Mouse (Mus musculus): Measurements from ENCODE around the gene Cetn3.

DNA sequence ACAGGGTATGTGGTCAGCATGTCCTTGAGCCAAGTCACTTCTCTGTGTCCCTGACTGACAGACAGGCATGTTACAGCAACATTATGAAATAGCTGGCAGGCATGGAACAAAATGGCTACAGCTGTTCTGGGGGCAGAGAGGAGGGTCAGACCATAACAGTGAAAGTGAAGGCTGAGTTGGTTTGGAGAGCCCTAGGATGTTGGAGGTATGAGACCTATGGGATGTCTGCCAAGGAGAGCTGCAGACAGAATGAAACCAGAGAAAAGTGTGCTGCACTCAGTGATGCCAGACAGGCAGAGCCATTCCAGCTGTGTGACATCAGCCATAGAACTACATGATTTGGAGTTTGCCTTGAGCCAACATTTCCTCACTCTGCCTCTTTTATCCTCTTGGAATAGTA lies 28.0 kb upstream of the Cetn3 start:
- TF ChIP-seq POLR2A (IDR thresholded peaks at IDR 0.05; ENCODE audit: insufficient read length, low read depth), result no peak
- TF ChIP-seq MYOD1 (IDR thresholded peaks at IDR 0.05; ENCODE audit: control insufficient read depth in 1 of 3, insufficient read length in 2 of 3, low read depth in 2 of 3), result no peak
- TF ChIP-seq MYOG (IDR thresholded peaks at IDR 0.05; ENCODE audit: control insufficient read depth in 1 of 3, insufficient read depth in 1 of 3, insufficient read length in 2 of 3, low read depth in 2 of 3), result no peak
- TF ChIP-seq POLR2AphosphoS2 (IDR thresholded peaks at IDR 0.05; ENCODE audit: insufficient read length, low read depth), result no peak
- no peak for TF ChIP-seq E2F4 (IDR thresholded peaks at IDR 0.05; ENCODE audit: insufficient read depth)
- no peak for TF ChIP-seq TCF12 (IDR thresholded peaks at IDR 0.05; ENCODE audit: insufficient read depth, poor library complexity, severe bottlenecking)
- TF ChIP-seq USF1 (IDR thresholded peaks at IDR 0.05; ENCODE audit: low read depth), result no peak
- TF ChIP-seq MAX (IDR thresholded peaks at IDR 0.05; ENCODE audit: low read depth), result no peak
- TF ChIP-seq CEBPB (IDR thresholded peaks at IDR 0.05; ENCODE audit: insufficient read depth, poor library complexity, severe bottlenecking), result no peak
- TF ChIP-seq REST (IDR thresholded peaks at IDR 0.05; ENCODE audit: insufficient read depth, insufficient read length), result no peak
